Mouse (Mus musculus): ENCODE results near the gene Gsta3.
A peak's percentile ranks its signal among the peaks of the same experiment; 100 is the strongest.
"Not testable (repeated sequence)": the region's sequence is repeated elsewhere in the genome, so short reads cannot be mapped to it uniquely, and the experiment has no call there.

The Gsta3 gene

GRCm38 (mm10) chr1:21253856-21254255, 13.5 kb downstream of the Gsta3 start:
- DNase-seq: no peak

DNA sequence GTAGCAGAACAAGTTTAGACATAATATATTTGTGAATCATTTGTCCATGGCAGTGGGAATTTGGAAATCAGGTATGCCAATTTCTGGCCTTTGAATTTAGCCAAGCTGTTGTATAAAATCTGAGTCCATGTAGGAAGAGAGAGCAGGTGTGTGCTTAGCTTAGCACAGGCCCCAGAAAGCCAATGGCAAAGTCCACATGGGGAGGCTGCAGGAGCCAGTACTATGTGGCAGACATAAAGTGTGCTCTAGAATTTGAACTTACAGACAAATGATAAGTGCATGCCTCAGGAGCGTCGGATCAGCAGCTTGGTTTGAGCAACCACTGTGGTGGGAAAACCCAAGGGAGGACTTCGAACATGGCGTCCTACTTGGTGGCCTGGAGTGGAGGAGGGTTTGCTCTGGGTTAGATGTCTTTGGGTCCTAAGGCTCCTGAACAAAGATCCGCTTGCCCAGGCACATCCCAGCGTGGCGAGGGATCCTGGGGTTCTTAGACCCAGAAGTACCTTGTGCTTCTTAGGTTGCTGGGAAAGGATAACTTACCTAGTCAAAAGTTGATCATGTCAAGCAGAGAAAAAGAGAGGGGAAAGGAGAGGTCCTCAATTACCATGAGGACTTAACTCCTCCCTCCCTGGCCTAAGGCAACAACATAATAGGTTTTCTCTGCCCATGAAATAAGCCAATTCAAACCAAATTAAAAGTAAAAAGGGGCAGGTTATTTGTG, 15.4 kb downstream of the Gsta3 start:
- DNase-seq: no peak

GRCm38 (mm10) chr1:21256391-21256790, 16.0 kb downstream of the Gsta3 start:
- DNase-seq: no peak

DNA sequence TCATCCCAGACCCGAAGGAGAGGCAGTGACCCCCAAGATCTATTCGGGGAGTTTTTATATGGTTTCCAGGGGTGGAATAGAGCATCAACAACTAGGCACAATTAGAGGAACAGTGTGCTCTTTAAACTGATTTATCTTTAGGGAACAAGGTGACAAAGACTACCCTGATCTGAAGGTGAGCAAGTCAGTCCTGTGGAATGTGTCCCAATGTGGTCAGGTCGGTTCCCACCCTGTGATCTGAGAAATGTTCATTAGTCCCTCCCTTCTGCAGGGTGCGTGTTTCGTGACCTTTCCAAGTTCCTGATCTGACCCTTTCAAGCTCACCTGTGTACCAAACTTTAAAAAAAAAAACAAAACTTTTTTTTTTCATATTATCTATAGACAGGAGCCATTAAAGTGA, 16.5 kb downstream of the Gsta3 start:
- no peak for DNase-seq

DNA sequence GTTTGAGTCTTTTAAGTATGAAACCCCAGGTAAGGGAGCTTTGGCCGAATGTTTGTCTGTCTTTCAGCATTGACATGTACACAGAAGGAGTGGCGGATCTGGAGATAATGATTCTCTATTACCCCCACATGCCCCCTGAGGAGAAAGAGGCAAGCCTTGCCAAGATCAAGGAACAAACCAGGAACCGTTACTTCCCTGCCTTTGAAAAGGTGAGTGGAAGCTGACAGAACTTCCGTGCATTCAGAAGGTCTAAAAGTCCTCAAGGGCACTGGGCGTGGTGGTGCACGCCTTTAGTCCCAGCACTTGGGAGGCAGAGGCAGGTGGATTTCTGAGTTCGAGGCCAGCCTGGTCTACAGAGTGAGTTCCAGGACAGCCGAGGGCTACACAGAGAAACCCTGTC, 19.6 kb downstream of the Gsta3 start:
- DNase-seq: not testable (repeated sequence)

DNA sequence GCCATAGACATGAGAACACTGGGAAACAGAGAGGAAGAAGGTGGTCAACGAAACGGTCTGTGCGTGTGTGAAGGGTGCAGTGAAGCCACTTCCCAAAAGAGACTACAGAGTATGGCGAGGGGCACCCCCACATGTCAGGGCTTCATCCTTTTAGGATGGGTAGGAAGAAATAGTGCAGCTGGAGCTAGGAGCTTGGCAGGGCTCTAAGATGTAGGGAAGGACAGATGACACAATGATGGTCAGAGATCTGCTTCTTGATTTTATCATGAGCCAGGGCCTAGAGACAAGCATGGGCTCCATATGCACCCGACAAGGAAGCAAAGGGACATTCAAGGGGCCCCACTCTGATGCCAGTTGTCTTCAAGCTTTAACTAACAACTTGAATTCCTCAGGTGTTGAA, 22.0 kb downstream of the Gsta3 start:
- no peak for DNase-seq

GRCm38 (mm10) chr1:21263986-21264385, 23.6 kb downstream of the Gsta3 start:
- no peak for DNase-seq

- DNase-seq: no peak
Observed at GRCm38 (mm10) chr1:21264747-21265146, 24.4 kb downstream of the Gsta3 start.

DNA sequence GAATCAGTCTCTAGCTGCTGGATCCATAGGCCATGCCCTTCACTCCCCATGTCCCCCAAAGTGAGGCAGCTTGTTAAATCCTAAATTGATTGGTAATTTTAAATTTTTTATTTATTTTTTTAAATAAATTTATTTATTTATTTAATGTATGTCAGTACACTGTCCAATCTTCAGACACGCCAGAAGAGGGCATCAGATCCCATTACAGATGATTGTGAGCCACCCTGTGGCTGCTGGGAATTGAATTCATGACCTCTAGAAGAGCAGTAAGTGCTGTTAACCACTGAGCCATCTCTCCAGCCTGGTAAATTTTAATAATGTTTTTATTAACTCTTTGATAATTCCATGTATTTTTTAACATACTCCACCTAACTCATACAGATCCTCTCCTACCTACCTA, 26.4 kb downstream of the Gsta3 start:
- no peak for DNase-seq

- not testable (repeated sequence) for DNase-seq
Observed at GRCm38 (mm10) chr1:21267466-21267865, 27.1 kb downstream of the Gsta3 start.

GRCm38 (mm10) chr1:21271343-21272055, 31.1 kb downstream of the Gsta3 start:
- DNase-seq: peak; percentile 80

DNA sequence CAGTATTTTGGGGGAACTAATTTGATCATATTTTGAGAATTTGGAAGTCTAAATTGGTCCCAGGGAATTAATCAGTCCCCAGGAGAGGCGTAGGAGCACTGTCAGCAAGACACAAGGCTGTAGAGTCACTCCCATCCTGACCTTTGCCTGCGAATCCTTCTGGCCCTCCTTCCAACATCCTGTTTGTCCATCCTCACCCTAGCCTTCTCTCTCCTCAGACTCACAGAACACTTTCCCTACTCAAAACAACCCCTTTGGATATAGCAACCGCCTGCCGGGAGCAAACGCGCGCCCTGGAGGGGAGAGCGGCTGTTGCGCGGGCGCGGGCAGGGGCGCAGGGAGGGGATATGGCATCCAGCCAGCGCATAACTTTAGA, 31.7 kb downstream of the Gsta3 start:
- peak; percentile 46 for DNase-seq

GRCm38 (mm10) chr1:21273091-21273490, 32.7 kb downstream of the Gsta3 start:
- no peak for DNase-seq

- no peak for DNase-seq
Observed at GRCm38 (mm10) chr1:21274437-21275040, 34.1 kb downstream of the Gsta3 start.

DNA sequence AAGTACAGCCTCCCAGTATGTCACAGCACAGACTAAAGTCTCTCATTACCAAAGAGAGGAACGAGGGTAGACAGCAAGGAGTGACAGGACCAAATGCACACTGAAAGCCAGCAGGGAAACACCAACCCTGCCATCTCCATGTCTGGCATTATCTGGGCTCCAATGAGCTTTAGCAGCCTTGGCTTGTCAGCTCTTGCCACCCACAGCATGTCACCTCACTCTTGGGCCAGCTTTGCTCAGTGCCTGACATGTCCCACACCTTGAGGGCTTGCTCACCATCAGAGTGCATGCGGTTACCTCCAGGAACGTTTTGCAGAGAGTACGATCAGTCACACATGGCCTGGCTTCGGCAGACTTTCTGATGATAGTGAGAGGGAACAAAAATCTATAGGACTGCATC, 35.0 kb downstream of the Gsta3 start:
- not testable (repeated sequence) for DNase-seq

GRCm38 (mm10) chr1:21276158-21276557, 35.8 kb downstream of the Gsta3 start:
- DNase-seq: not testable (repeated sequence)

DNA sequence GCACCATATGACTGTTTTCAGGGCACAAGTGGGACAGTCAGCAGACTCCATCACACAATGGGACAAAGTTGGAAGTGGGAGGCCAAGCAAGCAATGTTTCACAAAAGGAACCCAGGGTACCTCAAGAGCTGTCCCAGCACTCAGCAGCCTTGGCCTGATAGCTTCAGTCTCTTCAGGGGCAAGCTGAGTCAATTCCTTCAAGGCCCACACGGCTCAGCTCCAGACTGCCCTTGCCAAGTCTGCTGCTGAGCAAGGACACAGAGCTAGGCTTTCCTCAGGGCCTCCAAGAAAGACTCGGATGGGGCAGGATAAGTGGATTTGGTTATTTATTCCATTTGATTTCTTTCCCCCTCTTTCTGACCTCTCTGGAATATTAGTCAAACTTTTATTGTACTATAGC, 39.9 kb downstream of the Gsta3 start:
- no peak for DNase-seq

DNA sequence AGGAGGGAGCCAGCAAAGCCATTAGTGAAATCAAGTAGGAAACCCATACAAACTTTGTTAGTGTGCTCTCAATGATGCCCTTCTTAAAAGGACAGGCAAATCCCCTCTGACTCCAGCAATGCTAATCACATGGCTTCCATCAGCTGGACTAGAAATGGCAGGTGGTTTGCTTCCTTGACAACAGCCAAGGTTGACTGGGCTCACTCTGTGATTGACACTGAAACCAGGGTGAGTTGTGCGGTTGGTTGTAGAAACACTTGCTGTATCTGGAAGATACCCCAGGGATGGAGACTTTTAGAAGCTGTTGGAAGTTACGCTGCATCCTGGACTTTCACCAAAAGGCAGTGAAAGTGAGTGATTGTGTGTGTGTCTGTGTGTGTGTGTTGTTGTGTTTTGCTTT, 44.3 kb downstream of the Gsta3 start:
- not testable (repeated sequence) for DNase-seq

DNA sequence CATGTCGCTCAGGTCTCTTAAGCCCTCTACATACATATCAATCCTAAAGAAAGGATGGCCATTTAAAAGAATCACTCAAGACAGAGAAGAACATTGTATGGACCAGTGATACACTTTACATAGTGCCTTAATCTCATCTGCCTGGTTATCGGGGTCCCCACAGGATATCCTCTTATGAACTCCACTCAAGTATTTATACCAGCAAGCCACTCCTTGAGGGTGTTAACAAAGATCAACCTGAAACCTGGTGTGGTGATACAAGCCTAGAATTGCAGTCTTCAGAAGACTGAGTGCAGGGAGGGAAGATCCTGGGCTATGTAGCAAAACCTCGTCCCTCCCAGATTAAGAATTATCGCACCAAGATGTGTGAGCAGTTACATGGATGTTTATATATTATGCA, 51.0 kb downstream of the Gsta3 start:
- DNase-seq: no peak

DNA sequence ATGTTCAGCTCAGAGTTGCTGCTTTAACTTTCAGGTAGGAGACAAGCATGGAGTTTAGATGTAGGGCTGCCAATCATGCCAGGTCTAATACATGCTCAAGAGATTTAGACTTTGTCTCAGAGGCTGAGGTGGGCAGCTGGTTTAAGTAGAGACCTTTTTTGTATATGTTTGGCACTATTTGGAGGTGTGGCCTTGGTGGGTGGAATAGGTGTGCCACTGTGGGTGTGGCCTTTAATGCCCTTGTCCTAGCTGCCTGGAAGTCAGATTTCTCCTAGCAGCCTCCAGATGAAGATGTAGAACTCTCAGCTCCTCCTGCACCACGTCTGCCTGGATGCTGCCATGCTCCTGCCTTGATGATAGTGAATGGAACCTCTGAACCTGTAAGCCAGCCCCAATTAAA, 52.2 kb downstream of the Gsta3 start:
- no peak for DNase-seq

GRCm38 (mm10) chr1:21296169-21296568, 55.8 kb downstream of the Gsta3 start:
- DNase-seq: no peak

- DNase-seq: no peak
Observed at GRCm38 (mm10) chr1:21298114-21298513, 57.7 kb downstream of the Gsta3 start.

DNA sequence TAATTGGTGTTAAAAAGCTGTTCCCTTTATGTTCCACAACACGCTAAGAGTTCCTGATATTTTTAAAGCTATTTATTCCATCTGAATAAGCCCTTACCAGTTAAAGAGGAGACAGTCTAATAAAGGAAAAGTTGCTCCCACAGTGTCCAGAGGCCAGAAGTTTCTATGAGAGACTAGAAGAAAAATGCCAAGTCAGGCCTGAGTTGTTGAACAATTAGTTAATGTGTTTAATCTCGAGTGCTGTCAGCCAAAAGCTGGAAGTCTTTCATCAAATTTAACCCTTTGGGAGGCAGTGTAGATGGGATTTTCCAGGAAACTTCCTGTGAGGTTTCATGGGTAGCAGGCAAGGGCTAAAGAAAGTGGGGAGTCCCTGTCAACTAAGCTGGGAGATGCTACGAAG, 59.4 kb downstream of the Gsta3 start:
- DNase-seq: no peak

DNA sequence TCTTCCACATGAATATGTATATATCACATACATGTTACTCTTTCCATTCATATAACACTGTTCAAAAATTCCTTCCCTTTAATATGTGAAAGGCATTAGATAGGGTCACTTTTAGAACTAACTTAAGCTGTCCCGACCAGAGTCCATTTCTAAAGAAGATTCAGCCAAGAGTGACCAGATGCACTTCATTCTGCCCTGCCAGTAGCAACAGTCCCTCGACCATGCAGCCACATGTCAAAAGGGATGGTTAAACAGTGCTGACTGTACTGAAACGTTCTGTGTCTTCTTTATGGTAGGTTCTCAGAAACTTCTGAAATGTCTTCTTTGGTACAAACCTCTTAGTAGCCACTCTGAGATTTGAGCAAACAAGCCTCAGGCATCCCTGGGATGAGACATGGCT, 61.3 kb downstream of the Gsta3 start:
- no peak for DNase-seq

All from right cerebral cortex, postnatal 14 days (tissue).